Mouse (Mus musculus) thymus, postnatal 36 days (tissue): ENCODE measurements around the gene Fxyd7.

Experiments used
- DNase-seq, 2 experiments: peaks; one replicate each; pipeline ENCODE4 v3.0.0; 2022; ENCODE audit warnings: mixed read lengths in 2 of 2

Gene Fxyd7

DNA sequence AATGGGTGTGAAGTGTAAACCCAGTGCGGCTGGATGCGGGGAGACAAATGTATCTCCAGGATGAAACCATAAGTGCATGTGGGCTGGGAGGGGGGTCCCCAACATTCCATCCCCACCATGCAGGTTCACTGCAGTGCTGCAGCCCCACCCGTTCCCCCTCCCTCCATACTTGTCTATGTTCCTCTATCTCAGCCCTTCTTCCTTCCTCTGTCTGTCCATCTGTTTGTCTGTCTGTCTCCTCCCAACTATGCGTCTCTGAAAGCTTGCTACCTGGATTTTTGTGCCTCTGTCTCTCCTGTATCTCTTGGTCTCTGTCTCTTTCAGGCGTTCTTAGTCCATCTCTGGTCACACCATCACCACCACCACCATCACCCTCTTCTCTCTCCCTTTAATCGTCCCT, 780 bp downstream of the Fxyd7 start:
- DNase-seq = no peak

DNA sequence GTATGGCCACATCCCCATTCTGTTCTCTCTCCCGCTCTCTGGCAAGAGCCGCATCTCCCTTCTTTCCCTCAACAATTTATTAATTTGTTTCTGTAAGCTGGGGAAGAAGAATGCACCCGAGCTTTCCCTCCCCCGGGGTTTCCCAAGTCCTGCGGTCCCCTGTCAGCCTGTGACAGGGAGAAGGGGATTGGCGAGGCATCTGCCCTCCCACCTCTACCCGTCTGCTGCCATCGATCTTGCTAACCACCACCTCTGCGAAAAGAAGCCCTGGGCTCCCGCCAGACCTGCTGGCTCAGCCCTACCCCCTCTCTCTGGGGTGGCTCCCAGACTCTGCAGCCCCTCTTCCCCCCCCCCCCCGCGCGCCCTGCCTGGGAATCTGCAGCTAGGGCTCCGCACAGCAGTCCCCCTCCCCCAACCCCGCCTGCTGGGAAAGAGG, 1.4 kb downstream of the Fxyd7 start:
- no peak for DNase-seq

DNA sequence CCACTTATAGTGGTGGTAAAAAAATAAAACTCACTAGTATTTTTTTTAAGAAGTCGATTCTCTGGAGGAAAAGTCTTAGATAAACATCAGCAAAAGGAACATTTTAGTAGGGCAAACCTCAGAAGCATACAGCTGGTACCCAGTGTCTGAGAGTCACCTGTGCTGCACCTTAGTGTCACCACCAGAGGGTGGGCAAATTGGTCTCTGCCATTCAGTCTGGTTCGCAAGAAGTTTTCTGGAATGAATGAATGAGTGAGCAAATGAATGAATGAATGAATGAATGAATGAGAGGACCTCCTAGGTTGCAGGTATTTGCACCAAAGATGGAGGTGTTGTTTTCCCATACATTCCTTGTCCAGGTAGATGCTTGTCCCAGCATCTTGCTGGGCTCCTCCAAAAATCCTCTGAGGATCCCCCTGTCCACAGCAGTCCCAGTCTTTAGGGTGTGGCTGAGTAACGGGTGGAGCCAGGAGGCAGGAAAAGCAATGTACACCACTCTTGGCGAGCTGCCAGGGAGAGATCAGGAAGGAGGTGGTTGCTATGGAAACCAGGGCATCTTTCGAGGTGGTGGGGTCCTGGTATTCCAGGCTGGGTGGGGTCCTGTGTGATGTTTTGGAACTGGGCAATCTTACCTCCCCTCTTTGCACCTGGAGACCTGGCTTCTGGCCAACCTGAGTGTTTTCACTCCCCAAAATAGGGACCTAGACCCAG, 2.0 kb downstream of the Fxyd7 start:
- DNase-seq = peak in 1 of 2 experiments; percentile 28

DNA sequence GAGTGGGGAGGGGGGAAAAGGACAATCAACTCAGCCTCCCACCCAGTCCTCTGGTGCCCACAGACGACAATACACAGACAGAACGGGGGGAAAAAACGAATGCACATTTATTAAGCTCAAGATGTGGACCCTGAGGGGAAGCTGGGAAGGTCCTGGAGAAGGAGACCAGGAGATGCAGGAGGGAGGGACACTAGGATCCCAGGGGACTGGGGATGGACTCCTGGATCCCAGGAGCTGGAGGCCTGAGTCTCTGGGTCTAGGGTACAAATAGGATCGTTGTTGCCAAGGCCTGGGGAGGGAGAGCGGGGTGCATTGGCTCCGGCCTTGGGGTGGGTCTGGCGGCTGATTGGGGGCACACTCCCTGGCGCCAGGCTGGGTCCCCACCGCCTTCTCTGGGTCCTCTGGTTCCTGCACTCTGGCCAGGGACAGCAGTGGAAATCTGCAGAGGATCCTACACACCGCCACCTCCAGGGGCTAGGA, 8.8 kb downstream of the Fxyd7 start, which contains the start of gene Fxyd5:
TSS of gene Fxyd5 (minus strand) at position 51 of the 480 bp plus-strand sequence.
- no peak for DNase-seq

DNA sequence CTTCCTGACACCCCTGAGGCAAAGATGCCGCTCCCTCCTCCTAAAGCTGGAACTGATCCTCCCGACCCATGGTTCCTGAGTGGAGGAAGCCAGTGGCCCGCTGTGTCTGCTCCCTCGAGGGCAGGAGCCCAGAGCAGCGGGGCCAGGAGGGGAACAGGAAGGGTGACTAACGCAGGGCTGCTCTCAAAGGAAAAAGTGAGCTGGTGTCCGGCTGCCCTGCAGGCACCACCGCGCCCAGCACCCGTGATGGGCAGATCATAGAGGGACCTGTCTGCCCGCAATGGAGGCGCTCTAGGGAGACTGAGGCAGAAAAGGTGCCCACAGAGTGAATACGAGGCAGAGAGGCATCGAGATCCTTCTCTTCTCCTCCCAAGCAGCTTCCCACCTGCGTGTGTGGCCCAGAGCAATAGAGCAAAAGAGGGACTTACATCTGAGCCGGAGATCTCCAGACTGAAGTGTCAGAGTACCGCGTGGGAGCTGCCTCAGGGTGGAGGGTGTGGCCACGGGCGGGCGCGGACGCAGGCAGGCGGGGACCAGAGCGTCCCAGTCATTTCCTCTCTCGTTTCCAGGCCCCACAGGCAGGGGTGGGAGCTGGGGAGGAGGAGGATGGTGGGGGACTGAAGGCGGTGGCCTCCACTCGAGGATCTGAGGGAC, 9.5 kb downstream of the Fxyd7 start:
- peak; percentile 75 to 84 for DNase-seq

DNA sequence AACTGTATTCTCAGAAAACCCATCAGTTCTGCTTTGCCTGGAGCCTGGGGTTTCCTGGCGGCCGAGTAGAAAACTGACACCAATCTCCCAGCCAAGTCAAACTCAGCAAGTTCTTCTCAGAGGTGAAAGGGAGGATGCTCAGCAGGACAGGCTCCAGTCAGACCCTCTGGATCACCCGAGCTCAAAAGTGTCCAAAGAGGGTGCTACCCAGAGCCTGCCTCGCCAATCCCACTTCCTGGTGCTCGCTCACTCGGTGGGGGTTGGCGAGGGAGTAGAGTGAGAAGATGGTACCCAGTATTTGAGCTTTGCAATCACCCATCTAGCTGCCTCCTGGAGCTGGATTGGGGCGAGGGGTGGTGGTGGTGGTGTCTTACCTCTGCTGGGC, 10.3 kb downstream of the Fxyd7 start:
- DNase-seq = peak; percentile 43 to 53

DNA sequence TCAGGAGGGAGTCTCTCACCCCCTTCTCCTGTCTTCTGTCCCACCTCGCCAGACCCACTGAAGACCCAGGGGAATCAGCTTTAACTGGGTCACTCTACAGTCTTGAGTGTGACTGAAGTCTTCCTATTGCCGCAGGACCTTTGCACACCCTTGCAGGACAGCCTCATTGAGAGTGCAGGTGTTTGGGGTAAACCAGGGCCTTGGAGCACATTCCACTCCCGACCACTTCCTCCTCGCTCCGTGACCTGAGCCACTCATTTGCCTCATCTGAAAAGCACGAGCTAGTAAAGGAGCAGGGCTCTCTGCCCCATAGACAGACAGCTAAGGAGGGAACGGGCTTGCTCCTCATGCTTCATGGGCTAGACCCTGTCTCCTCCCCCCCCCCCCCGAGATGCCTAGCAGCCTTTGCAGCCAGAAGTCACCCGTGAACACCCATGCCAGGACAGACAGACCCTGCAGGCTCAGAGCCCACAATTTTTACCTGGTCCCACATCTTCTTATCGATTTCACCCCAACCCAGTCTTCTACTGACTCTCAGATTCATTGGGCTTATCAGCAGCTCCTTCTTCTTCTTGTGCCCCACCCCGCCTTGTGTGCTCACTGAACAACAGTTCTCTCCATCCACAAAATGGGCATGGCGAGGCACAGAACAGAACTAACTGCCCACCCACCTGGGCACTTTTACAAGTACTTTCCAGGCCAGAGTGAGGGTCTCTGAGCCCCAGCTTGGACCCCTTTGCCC, 10.8 kb downstream of the Fxyd7 start:
- DNase-seq = peak; percentile 56 to 68

DNA sequence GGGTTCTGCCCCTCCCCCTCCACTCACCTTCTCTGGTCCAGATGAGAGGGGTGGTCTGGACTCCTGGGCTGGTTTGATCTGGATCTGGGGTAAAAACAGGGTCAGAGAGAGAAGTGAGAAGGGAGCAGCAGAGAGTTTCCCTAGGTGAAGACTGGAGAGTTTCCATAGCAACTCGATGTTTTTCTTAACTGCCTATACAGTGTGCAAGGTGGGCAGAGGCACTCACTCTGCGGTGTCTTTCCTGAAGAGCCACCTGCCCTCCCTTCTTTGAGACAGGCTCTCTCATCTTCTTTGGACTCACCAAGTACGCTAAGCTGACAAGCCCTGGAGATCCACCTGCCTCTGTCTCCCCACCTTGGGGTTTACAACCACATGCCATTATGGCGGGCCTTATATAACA, 12.3 kb downstream of the Fxyd7 start:
- peak in 1 of 2 experiments; percentile 22 for DNase-seq

DNA sequence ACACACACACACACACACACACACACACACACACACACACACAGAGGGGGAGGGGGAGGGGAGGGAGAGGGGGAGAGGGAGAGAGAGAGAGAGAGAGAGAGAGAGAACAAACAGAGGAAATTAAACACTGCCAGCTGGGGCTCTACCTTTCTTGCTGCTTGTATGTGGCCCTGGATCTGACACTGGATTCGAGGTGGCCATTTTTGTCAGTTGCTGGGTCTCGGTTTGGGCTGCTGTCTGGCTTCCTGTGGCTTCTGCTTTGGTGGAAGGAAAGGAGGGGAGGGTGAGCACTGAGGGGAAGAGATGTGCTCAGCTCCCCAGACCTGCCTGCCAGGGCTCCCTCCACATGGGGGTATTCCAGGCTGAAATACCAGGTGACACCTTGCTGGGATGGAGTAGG, 13.6 kb downstream of the Fxyd7 start:
- peak; percentile 63 to 71 for DNase-seq

DNA sequence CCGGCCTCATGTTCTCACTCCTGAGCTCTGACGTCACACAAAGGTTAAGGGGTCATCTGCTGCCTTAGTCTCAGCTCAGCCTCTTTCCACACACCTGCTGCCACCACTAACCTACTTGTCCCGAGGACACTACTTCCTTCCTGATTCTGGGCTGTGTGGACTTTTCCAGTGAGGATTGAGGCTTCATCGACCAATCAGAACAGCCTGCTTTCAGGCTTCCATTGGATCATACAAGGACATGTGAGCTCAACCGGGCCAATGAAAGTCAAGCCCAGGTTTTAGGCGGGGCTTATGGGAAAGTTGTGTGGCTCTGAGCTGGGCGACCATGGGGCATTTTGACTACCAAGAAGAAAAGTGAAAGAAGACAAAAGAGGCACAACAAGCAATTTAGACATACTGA, 14.3 kb downstream of the Fxyd7 start:
- DNase-seq = peak; percentile 40 to 63

DNA sequence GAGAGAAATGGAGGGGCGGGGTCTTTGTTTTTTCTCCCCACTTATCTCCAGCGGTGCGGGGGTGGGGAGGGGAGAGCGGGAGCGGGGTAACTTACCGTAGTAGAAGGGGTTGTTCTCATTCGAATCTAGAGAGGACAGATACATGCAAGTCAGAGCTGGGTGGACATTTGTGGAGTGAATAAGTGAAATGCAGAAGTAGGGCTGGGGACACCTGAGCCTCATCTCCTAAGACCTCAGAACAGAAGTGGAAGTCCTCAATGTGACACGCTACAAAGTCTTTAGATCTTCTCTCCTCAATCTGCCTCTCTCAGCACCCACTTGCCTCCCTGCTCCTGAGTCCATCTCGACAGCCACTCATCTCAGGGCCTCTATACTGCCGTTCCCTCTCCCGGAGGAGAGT, 16.0 kb downstream of the Fxyd7 start:
- DNase-seq = no peak

DNA sequence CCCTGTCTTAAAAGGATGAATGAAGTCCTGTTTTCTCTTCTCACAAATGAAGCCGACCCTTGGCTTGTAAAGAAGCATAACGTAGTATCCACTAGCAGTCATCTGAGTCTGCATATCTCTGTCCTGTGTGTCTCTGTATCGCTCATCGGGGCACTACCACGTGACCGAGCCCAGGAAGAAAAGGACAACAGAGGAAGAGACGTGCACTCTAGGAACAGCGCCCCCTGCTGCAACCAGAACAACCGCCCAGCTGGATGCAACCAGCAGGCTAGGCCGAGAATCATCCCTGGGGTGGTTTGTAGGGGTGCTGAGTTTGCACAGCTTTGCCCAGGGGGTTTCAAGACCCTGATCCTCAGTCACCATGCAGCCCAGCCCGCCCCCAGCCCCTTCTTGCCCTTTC, 16.5 kb downstream of the Fxyd7 start:
- DNase-seq = peak; percentile 54 to 70

DNA sequence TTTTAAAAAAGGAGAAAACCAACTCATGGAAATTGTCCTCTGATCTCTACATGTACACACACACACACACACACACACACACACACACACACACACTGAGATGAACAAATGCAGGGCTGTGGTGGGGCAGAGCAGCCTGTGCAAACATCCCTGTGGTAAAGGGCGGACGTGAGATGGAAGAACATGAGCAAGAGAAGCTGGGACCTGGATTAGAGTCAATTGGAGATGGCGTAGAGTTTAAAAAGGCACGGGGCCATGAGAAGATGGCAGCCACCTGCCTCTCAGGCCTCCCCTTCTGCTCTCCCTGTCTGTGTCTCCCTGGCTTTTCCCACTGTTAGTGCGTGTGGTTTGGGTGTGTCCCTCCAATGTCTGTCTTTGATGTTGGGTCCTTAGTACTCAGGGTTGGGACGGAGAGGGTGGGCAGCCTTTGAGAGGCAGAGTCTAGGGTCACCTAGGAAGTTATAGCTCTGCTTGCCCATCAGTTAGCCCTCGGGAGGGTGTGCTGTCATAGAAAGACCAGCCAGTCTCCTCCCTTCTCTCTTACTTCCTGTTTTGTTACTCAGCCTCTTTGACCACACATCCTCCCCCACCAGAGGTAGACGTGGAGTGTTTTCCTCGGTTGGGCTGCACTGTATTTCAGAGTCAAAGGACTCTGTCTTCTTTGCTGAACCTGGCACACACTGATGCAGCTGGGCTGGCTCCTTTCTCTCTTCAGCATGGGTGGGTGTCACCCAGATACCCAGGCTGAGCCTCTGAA, 17.7 kb downstream of the Fxyd7 start:
- peak; percentile 60 to 78 for DNase-seq

DNA sequence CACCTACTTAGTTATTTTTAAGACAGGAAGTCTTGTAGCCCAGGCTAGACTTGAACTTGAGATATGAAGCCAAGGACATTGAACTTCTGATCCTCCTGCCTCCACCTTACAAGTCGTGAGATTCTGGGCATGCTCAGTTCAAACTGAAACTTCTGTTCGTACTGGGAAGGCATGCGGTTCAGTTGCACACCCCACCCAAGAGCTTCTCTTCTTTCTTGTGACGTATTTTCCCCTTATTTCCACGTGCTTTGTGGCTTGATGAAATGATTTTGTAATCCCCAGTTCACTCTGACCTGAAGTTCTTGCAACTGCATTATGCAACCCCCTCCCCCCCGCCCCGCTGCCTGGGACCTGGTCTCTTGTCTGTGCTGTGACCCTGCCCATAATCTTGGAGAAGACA, 19.5 kb downstream of the Fxyd7 start:
- no peak for DNase-seq

DNA sequence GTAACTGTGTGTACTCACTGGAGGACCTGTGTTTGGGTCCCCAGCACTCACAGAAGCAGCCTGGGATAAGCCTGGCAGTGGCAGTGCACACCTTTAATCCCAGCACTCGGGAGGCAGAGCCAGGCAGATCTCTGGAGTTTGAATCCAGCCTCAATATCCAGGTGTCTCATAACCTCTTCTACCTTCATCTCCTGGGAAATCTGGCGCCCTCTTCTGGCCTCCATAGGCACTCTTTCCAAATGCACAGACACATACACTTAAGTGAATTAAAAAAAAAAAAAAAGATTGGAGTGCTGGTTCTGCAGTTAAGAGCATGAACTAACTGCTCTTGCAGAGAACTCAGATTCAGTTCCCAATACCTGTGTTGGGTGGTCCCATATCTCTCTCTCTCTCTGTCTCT, 20.6 kb downstream of the Fxyd7 start:
- no peak for DNase-seq

DNA sequence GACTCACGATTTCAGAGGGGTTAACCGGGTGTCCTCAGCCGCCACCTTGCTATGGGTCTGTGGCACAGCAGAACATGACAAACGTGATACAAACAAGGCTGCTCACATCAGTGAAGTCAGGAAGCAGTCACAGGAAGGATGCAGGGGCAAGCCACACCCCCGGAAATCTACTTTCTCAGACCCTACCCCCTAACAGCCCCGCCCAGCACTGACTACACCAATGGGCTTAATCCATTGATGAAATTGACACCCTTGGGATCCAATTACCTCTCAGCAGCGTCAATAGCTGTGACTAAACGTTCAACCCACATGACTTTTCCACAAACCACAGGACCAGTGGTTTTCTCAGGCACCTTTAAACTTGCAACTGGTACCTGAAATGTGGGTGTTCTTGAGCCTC, 22.7 kb downstream of the Fxyd7 start:
- DNase-seq = no peak

DNA sequence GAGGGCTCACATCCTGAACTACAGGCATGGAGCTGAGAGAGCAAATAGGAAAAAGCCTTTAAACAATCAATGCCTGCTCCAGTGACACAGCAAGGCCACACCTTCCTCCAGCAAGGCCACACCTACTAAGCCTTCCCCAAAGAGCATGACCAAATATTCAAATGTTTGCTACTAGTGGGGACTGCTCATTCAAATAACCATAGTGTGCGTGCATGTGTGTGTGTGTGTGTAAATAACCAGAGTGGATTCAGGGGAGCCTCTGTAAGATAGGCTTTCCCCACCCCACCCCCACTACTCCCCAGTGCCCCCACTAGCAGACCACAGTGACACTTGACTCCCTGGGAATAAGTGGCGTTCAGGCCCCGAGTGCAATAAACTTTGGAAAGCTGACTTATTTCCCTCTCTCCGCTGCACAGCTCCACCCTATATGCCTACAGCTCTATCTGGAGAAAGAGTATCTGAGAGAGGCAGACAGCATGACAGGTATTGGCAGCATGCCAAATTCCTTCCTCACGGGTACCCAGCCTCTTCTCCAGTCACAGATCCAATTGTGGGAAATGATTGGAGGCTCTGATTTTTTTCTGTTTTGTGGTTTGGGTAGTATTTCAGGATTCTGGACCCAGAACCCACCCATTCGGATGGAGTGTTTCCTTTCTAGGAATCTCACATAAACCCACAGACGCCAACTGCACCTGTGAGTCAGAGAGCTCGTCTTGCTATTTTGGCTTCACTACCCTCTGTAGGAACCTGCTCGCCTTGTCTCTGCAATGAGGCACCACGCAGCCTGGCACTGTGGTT, 34.0 kb downstream of the Fxyd7 start:
- DNase-seq = no peak

DNA sequence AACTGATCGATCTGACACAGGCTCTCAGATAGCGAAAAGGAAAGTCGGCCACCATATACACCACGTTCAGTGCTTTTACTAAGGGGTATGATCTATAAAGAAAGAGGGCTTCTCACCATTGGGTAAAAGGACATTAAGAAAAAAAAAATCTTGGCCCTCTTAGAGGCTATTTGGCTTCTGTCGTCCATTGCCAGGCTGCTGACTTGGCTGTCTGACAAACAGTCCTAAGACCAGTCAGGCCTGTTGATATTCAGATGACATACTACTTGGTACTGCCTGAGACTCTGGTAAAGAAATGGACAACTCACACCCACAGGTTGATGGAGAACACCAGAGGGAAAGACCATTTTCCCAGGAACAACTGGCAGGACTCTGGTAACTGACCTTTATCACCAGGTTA, 38.3 kb downstream of the Fxyd7 start:
- DNase-seq = no peak

DNA sequence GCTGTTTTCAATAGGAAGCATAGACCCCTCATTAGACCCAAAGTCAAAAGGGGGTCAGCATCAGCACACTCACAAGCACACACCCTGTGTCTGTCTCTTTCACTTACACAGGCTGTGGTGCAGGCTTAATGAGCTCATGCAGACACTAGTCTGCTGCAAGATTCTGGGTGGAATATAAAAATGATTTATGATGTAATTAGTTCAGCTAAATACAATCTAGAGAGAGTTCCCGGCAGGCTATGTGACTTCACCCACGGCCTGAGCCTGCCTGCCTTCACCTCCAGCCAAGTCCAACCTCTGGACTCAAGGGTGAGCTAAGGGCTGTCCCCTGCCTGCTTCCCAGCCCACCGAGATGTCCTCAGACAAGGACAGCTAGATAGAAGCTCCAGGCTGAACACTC, 42.4 kb downstream of the Fxyd7 start:
- no peak for DNase-seq

DNA sequence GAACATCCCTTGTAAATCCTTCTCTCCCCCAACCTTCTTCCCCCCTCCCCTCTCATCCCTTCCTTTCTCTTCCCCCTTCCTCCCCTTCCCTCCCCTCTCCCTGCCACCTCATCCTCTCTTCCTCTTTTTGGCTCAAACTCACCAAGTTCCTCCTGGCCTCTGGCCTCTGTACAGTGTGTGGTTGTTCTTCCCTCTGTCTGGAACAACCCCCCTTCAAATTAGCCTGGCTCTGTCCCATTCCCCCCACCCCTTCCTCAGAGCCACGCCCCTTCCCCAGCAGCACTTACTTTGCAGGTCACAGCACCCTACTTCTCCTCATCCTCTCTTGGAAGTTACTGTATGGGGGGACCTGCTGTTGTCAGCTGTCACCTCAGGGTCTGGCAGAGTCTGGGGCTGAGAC, 43.1 kb downstream of the Fxyd7 start:
- DNase-seq = no peak

DNA sequence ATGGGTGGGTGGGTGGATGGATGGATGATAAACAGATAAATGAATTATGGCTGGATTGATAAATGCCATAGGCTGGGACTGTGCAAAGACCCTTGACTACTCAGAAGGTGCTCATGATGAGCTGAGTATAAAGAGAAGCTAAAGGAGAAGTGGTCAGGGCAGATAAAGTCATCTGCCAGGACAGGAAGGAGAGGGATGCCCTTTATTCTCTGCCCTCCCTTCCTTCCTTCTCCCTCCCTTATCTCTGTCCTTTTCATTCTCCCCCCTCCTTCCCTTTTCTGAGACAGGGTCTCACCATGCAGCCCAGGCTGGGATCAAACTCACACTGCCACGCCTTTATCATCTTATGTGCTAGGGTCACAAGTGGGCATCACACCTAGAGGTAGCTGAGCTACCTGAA, 43.5 kb downstream of the Fxyd7 start:
- no peak for DNase-seq

DNA sequence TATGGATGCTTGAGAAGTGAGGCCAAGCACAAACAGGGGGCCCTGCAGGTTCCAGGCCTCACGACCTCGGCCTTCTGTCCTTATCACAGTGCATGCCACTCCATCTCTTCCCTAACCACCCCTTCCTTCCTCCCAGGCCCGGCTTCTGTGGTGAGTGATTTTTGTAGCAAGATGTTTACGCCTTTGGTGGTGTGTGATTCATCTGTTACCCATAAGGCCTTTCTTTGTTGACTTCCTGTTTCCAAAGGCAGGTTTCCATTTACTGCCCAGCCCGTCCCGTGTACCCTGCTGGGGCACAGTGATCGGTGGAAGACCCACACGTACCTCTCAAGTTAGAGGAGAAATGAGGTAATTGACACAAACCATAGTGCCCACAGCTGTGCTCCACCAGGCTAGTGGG, 48.6 kb downstream of the Fxyd7 start:
- peak; percentile 30 to 40 for DNase-seq
